8 mouse cellular contexts compared by ENCODE assay signal in genomic region chr8:111876355-111876948, GRCm38 (mm10). TPM values are rescaled to one million over a fixed set of nuclear protein-coding genes. Genes with fewer than 3 reads are reported as not detected.
DNase-seq lines count a peak whose midpoint lies in the region; ATAC-seq lines count a peak whose summit lies in the region.

TSS of gene Tmem170 (minus strand) at chr8:111876750.

- peaks cover 6% of the 10 kb centered on the region; the same call in 1 of the 2 replicates for H3K4me1 ChIP-seq in lung, embryonic 16.5 days (replicated peaks; ENCODE audit: control insufficient read depth, insufficient read depth, low read length)

- H3K36me3 ChIP-seq in lung, embryonic 16.5 days (ENCODE audit: control insufficient read depth, insufficient read depth, low read length) = no peaks in the 10 kb centered on the region

- no peaks in the 10 kb centered on the region for H3K9me3 ChIP-seq in lung, embryonic 16.5 days (ENCODE audit: control insufficient read depth, low read length)

- no peaks in the 10 kb centered on the region for H3K27me3 ChIP-seq in lung, embryonic 16.5 days (ENCODE audit: control insufficient read depth, insufficient read depth, low read depth, low read length)

- peak; percentile 98 for ATAC-seq in hematopoietic stem cell, adult 5-6 weeks (replicated peaks in 1 of 2; ENCODE audit: insufficient read depth in 1 of 2, low FRiP score in 2 of 2, low TSS enrichment in 1 of 2, low read depth in 1 of 2, poor library complexity in 2 of 2, severe bottlenecking in 2 of 2)
- ATAC-seq in lung, embryonic 16.5 days (ENCODE audit: low read depth) = peak; percentile 99

- peak; percentile 91 for DNase-seq in MEL-GATA-1-ER (ENCODE audit: extremely low read depth, low read depth)
- DNase-seq in cerebellum, adult 8-10 months = peak; percentile 99
- peak; percentile 99 for DNase-seq in forelimb bud, embryonic 11.5 days (ENCODE audit: low read depth, low spot score)
- DNase-seq in layer of hippocampus, adult 9-10 months (ENCODE audit: low spot score) = peak; percentile 99
- peak; percentile 87 for DNase-seq in ovary, postnatal 10 days (ENCODE audit: low spot score)
- DNase-seq in thymus, postnatal 10 days (ENCODE audit: low spot score in 2 of 2) = peak; percentile 93 to 98

- H3K27ac ChIP-seq in lung, embryonic 16.5 days (ENCODE audit: low read length) = peak within 1 kb of the TSS; percentile 80

- H3K4me2 ChIP-seq in lung, embryonic 16.5 days (ENCODE audit: low read depth, low read length) = peak within 1 kb of the TSS; percentile 87

- H3K9ac ChIP-seq in lung, embryonic 16.5 days (ENCODE audit: low read length) = peak within 1 kb of the TSS; percentile 86

- peak within 1 kb of the TSS; percentile 86 for H3K4me3 ChIP-seq in lung, embryonic 16.5 days (ENCODE audit: low read length)

- WGBS in lung, embryonic 16.5 days = under 1% methylated on average over 43 of the region's 53 CpGs

RNA-seq across cellular contexts. Expression of gene Tmem170, which starts in this region (rescaled TPM):
- 2.1 and 3.4 TPM in 2 replicates for total RNA-seq in hematopoietic stem cell, adult 5-6 weeks (2017)
- polyA plus RNA-seq in lung, embryonic 16.5 days (2015; fragmentation: Nextera tagmentation; extraction: Ambion mirVana) = 10.1 and 10.9 TPM in 2 replicates

Comparison
In these comparisons a context has a peak if more than half of its experiments do, and no peak if none do; other contexts are left out.
1. Peak in every context shown above with its lines: DNase-seq, ATAC-seq, H3K4me3 ChIP-seq and H3K27ac ChIP-seq.